Mouse (Mus musculus) liver, embryonic 14.5 days (tissue): Measurements from ENCODE around the gene 9830107B12Rik.

Source experiments
- CTCF ChIP-seq: IDR thresholded peaks from 2 replicates; pipeline ENCODE4 v1.5.1; 2016; ENCODE audit warnings: antibody characterized with exemption, low read depth, control low read depth
- EP300 ChIP-seq: IDR thresholded peaks from 2 replicates; pipeline ENCODE4 v1.6.1; 2016; ENCODE audit warnings: antibody characterized with exemption, low read depth

DNA sequence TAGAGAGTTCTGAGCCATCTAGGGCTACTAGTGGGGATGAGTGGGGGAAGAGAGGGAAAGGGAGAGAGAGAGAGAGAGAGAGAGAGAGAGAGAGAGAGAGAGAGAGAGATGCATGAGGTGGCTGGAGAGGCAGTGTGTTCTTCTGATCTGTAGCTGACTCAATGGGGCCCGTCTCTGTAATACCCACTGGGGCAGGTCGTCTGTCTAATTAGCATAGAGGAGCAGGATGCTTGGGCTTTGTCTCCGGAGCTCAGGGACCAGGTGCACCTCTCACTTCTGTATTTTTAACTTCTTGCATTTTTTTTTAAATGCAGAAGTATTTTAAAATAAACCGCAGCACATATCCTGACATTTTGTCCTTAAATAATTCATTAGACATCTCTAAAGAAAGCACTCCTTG is 38.7 kb downstream of the 9830107B12Rik start:
- no peak for TF ChIP-seq CTCF
- TF ChIP-seq EP300: no peak
